26 mouse cellular contexts compared by ENCODE assay signal in the genomic region with DNA sequence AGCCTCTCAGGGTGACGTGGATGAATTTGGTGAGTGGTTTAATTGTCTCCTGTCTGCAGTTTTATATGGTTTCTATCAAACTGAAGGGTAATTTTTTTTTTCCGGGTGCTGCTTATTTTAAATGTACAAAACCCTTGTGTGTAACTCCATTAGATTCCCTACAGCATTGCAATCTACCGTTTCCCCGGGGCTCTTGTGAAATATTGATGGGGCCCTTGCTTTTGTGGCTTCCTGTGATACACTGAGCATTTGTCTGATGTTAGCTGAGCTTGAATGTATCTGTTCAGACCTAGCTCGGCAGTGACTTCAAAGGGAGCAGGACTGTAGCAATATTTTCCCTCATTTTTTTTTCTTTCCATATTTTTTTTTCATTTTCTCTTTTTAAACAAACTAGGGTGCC.
"Had no signal": no experiment of that assay in that cellular context is flagged by ENCODE, and none has a peak within 500 bp of the region (broad histone marks: within the 10 kb centered on the region; RNA-seq: fewer than 3 reads in every experiment).

No protein-coding gene starts in this region.

- DNase-seq: kidney, adult 2 months; kidney, postnatal 25 days; layer of hippocampus, adult 9-11 months; layer of hippocampus, postnatal 36 days; left cerebral cortex, postnatal 4 days; liver, postnatal 0 days; lung, embryonic 14.5 days; right cerebral cortex, adult 18-20 months; right cerebral cortex, postnatal 14 days; right cerebral cortex, postnatal 4 days; thymus, adult 18-20 months; thymus, postnatal 36 days had no signal

- H3K9ac ChIP-seq: limb, embryonic 12.5 days; limb, embryonic 15.5 days; liver, embryonic 14.5 days; liver, postnatal 0 days; lung, embryonic 14.5 days; neural tube, embryonic 12.5 days; stomach, embryonic 15.5 days had no signal

- H3K36me3 ChIP-seq: limb, embryonic 12.5 days; limb, embryonic 15.5 days; midbrain, embryonic 10.5 days; neural tube, embryonic 12.5 days; stomach, embryonic 15.5 days had no signal

- H3K27me3 ChIP-seq: limb, embryonic 12.5 days; limb, embryonic 15.5 days; megakaryocyte, embryonic 14.5 days; neural tube, embryonic 12.5 days; stomach, embryonic 15.5 days had no signal

- H3K4me1 ChIP-seq: megakaryocyte, embryonic 14.5 days had no signal

- H3K4me2 ChIP-seq: limb, embryonic 12.5 days; limb, embryonic 15.5 days; liver, embryonic 11.5 days; lung, embryonic 14.5 days; neural tube, embryonic 12.5 days; stomach, embryonic 15.5 days had no signal

- ATAC-seq: intestine, postnatal 0 days; liver, postnatal 0 days; lung, postnatal 0 days had no signal

- H3K9me3 ChIP-seq: limb, embryonic 15.5 days; midbrain, embryonic 10.5 days; neural tube, embryonic 12.5 days; stomach, embryonic 15.5 days had no signal

- H3K27ac ChIP-seq: kidney, postnatal 0 days; layer of hippocampus, adult 2 months; left cerebral cortex, adult 2 months; limb, embryonic 12.5 days; limb, embryonic 15.5 days; liver, embryonic 14.5 days; macrophage; neural tube, embryonic 12.5 days; stomach, embryonic 15.5 days had no signal

- H3K4me3 ChIP-seq: layer of hippocampus, adult 2 months; left cerebral cortex, adult 2 months; limb, embryonic 12.5 days; limb, embryonic 15.5 days; megakaryocyte, embryonic 14.5 days; midbrain, embryonic 10.5 days; neural tube, embryonic 12.5 days; stomach, embryonic 15.5 days had no signal
